Mouse (Mus musculus): ENCODE measurements around the gene E130208F15Rik.

E130208F15Rik gene

DNA sequence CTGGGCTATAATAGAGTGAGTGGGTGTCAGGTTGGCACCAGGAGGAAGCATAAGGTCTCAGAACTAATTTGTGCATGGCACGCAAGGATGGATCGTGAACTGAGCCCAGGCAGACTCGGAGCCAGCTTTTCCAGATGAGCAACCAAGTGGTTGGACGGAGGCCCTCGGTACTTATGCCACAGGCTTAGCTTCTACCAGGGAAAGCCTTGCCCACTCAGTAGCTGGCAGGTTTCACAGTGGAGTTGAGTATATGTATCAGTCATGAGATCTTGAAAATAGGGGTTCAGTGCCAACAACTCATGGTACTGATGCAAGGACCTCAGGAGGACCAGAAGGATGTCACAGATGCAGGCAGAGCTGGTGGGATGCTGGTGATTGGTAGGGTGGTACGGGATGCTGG is 14.1 kb downstream of the E130208F15Rik start:
- DNase-seq (ENCODE audit: low read depth) = no peak

DNA sequence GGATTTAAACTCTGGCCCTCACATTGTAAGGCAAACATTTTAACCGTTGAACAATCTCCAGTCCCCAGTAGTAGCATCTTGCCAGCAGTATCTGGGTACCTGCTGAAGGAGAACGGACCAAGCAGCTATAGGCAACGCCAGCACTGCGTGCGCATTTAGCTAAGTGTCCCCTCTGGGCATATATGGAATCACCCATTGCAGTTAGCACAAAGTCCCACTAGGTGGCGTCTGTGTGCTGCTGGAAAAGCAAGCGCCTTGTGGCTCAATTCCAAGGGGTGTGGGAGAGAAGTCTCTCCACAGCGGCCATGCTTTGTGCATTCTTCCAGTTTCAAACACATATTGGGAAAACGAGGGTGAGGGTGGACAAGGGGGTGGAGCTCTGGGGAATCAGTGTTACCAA is 14.8 kb downstream of the E130208F15Rik start:
- DNase-seq (ENCODE audit: low read depth) = peak; percentile 63

GRCm38 (mm10) chr7:30339432-30340109 is 18.0 kb downstream of the E130208F15Rik start:
- no peak for DNase-seq (ENCODE audit: low read depth)

DNA sequence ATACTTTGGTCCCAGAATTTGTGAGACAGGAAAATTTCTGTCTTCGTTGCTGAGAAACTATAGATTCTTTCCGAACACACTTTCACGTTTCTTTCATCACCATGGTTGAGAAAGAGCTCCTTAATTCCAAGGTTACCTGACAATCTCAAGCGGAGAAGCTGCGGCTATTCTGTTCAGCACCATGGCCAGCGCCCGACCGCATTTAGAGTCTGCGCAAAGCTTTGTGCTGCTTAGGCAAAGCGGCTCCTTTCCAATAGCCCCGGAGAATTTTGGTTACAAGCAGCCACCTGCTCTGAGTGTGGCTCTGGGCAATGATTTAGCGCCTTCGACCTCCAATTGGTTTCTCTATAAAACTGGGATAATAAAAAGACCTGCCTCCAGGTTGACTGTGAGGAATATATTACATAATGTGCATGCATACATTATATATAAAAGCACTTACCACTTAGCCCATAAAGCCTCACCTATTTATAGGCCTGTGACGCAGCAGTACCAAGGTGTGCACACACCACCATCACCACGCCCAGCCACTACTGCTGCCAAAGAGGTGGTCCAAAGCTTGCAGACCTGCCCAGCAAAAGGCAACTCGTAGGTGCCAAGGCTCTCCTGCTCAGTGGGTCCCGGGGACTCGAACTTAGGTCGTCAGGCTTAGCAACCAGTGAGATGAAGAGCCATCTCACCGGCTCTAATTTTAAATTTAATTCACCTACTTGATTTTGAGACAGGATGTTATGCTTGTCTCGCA is 25.3 kb downstream of the E130208F15Rik start:
- DNase-seq (ENCODE audit: low read depth) = peak; percentile 54

DNA sequence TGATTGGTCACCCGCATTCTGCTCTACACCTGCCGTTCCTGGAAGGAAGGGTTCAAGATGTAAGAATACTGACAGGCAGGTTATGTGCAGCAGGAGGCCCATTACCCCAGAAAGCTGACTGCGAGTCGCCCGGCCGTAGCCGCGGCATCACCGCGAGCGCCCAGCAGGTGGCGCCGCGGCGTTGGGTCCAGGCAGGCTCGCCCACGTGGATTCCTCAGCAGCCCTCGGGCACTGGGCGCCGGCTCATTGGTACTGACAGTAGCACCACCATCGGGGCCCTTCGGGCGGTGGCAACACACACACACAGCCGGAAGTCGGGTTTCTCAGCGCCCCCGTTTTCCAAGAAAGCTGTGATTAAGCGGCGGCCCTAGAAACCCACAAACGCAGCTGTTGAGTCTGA is 26.3 kb downstream of the E130208F15Rik start:
- DNase-seq (ENCODE audit: low read depth) = peak; percentile 37

DNA sequence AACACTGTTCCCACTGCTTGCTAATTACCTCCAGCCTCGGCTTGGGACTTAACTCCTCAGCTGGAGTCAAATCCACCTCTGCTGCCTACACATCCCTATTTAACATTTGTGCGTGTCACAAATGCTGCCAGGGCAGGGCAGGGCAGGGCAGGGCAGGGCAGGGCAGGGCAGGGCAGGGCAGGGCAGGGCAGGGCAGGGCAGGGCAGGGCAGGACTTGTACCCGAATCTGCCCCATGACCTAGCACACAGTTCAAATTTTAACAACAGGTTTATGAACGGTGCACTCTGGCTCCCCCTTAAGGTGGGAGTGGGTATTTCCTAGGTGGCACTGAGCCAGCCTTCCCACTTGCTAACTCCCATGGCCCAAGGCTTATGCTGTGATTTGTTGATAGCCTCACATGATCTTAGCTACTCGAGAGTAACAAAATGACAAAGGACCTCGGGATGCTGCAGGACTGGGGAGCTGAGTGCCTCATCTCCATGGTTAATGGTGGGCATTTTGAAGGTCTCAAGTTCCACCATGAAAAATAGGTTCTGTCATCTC is 31.8 kb downstream of the E130208F15Rik start:
- DNase-seq (ENCODE audit: low read depth) = peak; percentile 41

DNA sequence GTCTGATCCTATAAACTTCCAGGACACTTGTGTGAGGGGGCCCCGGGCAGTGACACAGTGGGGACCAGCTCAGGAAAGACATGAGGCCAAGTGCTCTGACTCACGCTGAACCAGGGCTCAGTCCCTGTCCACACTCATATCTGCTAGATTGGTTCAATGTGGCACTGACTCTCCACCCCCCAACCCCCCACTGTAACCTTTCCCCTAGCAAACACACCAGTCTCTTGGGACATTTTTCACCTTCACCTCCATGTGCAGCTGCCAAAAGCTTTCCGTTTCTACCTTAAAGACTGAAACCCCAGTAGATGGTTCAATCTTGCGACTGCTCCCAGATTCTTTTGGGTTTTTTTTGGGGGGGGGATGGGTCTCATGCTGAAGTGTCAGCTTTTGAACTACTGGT is 32.5 kb downstream of the E130208F15Rik start:
- DNase-seq (ENCODE audit: low read depth) = no peak

DNA sequence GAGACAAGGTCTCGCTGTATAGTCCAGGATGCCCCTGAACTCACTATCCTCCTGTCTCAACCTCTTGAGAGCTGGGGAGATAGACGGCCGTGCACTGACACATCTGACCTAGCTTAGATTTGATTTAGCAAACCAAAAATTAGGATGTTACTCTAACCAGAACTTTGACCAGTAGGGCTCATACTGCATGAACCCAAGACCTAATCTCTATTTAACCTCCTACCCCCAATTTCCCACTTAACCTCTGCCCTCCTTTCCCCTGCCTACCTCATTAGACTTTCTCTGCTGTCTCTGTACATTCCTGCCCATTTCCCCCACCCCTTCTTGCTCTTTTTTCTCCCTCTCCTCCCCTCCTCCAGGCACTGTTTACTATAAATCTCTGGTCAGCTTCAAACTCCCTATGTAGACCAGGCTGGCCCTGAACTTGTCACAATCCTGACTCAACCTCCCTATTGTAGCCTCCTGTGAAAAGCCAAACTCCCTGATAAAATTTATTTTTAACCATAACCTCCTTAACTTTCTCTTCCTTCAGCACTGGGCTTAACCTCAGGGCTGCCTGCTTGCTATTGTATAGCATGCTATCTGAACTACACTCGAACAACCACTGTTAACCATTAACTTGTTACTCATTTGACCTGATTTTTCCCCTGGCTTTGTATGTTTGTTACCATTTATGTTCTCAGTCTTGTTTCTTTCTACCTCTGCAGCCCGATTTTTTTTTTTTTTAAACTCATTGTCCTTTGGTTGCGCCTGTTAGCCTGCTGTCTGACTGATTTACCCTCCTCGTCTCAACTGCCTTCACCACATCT is 37.0 kb downstream of the E130208F15Rik start:
- no peak for DNase-seq (ENCODE audit: low read depth)

- no peak for DNase-seq (ENCODE audit: low read depth)
Measured at GRCm38 (mm10) chr7:30359276-30359865, 37.8 kb downstream of the E130208F15Rik start.

- no peak for DNase-seq (ENCODE audit: low read depth)
Measured at GRCm38 (mm10) chr7:30360028-30360427, 38.5 kb downstream of the E130208F15Rik start.

GRCm38 (mm10) chr7:30362652-30363343 is 41.3 kb downstream of the E130208F15Rik start, which contains the start of gene Lrfn3:
Gene Lrfn3 (minus strand): TSS chr7:30362772.
- DNase-seq (ENCODE audit: low read depth) = no peak

DNA sequence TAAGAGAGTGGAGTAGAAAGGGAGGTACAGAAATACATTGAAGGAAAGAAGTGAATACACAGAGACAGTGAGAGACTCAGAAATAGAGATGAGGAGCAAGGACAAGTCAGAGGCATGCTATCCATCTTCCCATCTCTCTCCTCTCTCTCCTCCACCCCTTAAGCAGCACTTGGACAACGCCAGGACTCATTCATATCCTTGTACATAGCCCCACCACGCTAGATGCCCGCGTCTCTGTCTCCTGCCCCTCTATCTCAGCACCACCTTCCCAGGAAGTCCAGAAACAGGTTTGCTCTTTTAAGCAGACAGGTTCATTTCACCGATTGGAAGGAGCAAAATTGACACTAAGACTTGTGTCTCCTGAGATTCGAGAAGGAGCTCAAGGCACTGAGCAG is 41.8 kb downstream of the E130208F15Rik start:
- DNase-seq (ENCODE audit: low read depth) = no peak

- DNase-seq (ENCODE audit: low read depth) = no peak
Measured at GRCm38 (mm10) chr7:30367466-30367865, 45.9 kb downstream of the E130208F15Rik start.
